Mouse (Mus musculus) gastrocnemius, postnatal 36 days (tissue): ENCODE measurements around the gene Il15ra. TPM values are rescaled to one million over a fixed set of nuclear protein-coding genes. Genes with fewer than 3 reads are reported as not detected.

Experiments
- DNase-seq, 2 experiments: peaks; one replicate each; pipeline ENCODE4 v3.0.0; 2022
- intact Hi-C: fragments of 180-260 bp; cut with DNase I; formaldehyde crosslinking; loops from one replicate; pipeline ENCODE4 v1.15.1; 2025
- total RNA-seq, 2 experiments: library from RNA; stranded (reverse); gene quantifications; 2 replicates each; pipeline ENCODE4 v1.2.3; 2021

Il15ra gene
- total RNA-seq, 2 experiments from 2014 or later = 16.5 to 27.2 TPM

DNA sequence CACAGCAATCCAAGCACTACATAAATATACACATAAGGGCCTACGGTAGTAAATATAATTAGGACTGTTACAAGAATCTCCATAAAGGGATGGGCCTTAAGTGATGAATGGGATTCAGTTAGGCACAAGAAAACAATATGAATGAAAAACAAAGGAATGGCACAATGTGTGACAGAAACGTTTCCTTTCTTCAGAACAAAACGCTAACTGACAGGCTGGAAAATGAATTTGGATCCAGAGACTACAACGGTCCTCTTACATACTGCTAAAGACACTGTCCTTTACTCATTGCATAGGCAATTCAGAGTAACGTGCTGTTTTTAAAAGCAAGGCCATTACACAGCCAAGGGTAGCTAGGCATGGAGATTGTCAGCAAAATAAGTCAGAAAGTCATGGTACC is 70.0 kb downstream of the Il15ra start:
- intact Hi-C loops = loop anchor here (5.0 kb wide), 1 partner anchor 68 kb away; the partner anchor contains the start of gene Il15ra
- DNase-seq = no peak

DNA sequence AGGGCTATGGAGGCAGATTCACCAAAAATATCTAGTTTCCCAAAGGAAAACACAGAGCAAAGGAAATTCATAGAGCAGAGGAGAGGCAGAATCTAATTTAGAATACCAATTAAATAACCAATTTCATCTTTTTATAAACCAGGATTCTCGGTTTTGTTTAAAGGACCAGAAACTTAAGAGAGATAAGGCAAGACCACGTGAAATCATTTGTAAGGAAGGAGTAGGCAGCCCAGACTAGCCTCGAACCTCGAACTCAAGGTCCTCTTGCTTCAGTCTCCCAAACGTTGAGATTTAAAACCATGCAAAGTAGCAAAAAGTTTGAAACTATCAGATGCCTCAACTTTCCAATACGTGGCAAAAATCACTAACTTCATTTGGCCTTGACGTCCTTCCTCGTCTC is 71.3 kb downstream of the Il15ra start:
- intact Hi-C loops = loop anchor here (5.0 kb wide), 1 partner anchor 69 kb away; the partner anchor contains the start of gene Il15ra

DNA sequence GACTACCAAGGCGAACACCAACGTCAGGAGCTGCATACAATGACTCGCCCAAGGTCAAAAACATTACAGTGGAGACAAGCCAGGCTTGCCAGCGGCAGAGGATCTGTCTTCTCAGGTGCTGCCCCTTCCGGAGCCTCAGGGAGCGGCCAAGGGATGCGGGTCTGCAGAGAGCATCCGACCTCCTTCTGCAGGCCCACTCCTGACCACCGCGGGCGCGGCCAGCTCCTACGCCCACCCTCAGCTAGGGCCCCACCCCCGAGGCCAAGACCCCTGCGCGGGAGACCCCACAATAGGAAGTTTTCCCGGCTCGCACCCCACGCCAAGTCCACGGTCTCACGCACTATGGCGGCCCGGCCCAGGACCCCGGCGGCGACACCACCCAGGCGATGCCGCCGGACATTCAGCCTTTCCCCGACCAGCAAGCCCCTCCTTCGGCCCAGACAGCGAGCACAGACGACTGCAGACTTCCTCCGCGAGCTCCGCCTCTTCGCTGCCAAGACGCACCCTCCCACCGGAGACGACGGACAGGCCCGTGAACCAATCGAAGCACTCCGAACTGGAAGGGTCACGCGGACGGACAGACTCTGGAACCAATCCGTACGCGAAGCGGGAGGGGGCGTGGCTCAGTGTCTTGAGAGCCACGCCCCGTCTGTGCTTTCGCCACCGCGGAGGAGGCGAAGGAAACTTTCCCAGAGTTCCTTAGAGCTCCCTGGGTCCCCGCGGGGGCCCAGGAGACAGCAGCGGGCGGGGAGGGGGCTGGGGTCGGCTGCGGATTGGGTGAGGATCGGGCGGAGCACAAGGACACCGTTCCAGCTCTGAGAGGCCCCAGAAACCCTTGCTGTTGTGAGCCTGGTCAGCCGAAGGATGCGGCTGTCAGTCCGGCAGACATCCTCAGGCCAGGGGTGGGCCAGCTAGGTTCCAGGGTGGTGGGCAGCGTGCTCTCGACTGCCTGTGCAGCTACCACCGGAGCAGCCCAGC is 72.3 kb downstream of the Il15ra start, which contains the start of the genes Fbh1 and Ankrd16:
Fbh1 (minus strand) TSS at position 492 of the 978 bp plus-strand sequence.
Ankrd16 (plus strand) TSS at position 786 of the 978 bp plus-strand sequence.
- DNase-seq = peak; percentile 100
- intact Hi-C loops = loop anchor here (5.0 kb wide), 1 partner anchor 70 kb away; the partner anchor contains the start of gene Il15ra

More for the DNA sequence above, 71.3 kb downstream of the Il15ra start:
- DNase-seq = no peak

DNA sequence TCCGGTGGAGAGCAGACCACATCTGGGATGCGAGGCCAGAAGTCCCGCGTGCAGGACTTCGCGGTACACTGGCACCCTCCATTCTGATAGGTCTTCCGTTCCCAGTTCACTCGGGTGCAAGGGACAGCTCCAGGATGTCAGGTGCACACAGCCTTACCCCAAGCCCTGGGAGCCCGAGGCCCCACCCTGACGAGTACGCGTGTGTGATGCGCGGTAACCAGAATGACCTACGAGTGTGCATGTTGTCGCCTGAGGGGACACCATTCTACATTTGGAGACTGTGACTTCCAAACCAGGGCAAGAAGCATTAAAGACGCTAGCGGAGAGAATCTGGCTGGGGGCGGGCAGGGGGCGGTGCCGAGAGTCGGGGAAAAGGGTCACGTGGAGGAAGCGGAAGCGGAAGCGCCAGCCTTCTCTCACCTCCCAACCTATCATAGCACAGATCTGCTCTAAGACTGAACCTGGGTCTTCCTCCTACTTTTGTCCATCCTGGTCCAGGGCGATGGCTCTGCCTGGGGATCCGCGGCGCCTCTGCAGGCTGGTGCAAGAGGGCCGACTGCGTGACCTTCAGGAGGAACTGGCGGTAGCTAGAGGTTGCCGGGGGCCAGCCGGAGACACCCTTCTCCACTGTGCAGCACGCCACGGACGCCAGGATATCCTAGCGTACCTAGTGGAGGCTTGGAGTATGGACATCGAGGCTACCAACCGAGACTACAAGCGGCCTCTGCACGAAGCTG is 73.2 kb downstream of the Il15ra start:
- intact Hi-C loops = loop anchor here (5.0 kb wide), 1 partner anchor 71 kb away; the partner anchor contains the start of gene Il15ra
- peak; percentile 75 to 77 for DNase-seq

Other genes with a start within 250 kb of the Il15ra start
- 100 to 1,000 TPM; 128 to 161 TPM for gene Pfkfb3, start 151.2 kb upstream of the Il15ra start, total RNA-seq
- 10 to 100 TPM; 45.3 to 53.5 TPM for gene Rbm17, start 101.1 kb upstream of the Il15ra start, total RNA-seq
- not detected for gene Gm17490, start 79.0 kb upstream of the Il15ra start, total RNA-seq
- under 1 TPM; 0.41 to 0.69 TPM for gene Il2ra, start 62.5 kb upstream of the Il15ra start, total RNA-seq
- 10 to 100 TPM; 26.3 to 30.5 TPM for gene Fbh1, start 72.3 kb downstream of the Il15ra start, total RNA-seq
- gene Ankrd16, start 72.6 kb downstream of the Il15ra start, total RNA-seq = 10 to 100 TPM; 21.9 to 24.9 TPM